Mouse (Mus musculus): Measurements from ENCODE around the gene Cisd3.
"Not testable (repeated sequence)": the region's sequence is repeated elsewhere in the genome, so short reads cannot be mapped to it uniquely, and the experiment has no call there.

The Cisd3 gene

DNA sequence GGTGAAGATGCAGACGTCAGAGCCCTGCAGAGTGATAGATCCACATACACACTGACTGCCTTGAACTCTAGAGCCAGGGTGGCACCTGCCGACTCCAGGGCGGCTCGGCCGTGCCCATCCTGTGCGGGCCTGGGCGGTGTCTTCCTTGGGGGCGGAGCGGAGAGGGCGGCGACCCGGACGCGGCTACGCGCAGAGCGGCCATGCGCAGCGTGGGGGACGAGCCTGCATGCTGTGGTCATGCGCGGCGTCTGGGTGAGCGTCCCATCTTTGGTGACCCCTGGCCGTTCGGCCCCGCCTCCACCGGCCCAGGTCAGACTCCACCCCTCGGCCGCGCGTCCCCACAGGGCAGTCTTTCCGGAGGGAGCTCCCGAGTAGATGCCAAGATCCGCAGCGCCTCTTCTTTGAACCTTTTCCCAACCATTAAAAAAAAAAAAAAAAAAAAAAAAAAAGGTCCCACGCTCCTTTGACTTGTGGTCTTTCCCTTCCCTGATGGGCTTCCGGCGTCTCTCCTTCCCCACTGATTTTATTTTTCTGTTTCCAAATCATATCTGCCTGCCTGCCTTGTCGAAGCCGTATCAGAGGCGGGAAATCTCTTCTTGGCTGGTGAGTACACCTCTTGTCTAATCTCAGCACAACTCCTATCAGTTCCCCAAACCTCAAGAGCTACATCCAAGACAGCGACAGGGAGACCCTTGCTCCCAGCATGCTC lies at the start of gene Cisd3:
Gene Cisd3, plus strand, starts transcription at position 214 of the 709 bp plus-strand sequence.
- in situ Hi-C loops (cut with MboI, MseI): no loop called here

DNA sequence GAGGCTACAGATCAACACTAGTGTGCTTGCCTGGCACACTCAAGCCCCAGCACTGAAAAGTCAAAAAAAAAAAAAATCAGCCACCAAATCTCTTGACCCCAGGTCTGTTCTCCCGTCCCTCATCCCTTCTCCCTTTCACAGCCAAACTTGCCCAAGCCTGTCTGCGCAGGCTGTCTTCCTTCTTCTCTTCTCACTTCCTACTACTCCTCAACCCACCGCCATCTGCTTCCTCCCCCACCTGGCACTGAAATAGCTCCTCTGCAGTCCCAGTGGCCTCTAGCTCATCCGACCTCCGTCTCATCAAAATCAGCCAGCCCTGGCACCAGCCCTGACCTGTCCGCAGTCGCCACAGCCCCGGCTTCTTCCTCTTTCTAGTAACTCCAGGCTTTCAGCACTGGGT lies 44.0 kb upstream of the Cisd3 start:
- in situ Hi-C loops (cut with MboI, MseI): loop anchor here in 1 of 2 experiments (5.0 kb wide), 1 partner anchor 51 kb away; no protein-coding TSS in a partner anchor

DNA sequence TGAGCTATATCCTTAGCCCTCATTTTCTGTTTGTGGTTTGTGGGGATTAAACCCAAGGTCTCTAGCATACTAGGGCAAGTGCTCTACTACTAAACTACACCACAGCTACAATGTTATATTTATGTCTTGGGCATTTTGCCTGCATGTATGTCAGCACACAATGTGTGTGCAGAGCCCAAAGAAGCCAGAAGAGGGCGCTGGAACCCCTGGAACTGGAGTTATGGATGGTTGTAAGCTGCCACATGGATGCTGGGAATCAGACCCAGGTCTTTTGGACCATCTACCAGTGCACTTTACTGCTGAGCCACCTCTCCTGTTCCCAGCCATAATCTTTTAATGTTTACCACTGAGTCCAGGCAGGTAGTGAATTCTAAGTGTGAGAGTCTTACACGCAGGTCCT lies 42.9 kb upstream of the Cisd3 start:
- in situ Hi-C loops (cut with MboI, MseI): loop anchor here in 1 of 2 experiments (5.0 kb wide), 1 partner anchor 50 kb away; no protein-coding TSS in a partner anchor

DNA sequence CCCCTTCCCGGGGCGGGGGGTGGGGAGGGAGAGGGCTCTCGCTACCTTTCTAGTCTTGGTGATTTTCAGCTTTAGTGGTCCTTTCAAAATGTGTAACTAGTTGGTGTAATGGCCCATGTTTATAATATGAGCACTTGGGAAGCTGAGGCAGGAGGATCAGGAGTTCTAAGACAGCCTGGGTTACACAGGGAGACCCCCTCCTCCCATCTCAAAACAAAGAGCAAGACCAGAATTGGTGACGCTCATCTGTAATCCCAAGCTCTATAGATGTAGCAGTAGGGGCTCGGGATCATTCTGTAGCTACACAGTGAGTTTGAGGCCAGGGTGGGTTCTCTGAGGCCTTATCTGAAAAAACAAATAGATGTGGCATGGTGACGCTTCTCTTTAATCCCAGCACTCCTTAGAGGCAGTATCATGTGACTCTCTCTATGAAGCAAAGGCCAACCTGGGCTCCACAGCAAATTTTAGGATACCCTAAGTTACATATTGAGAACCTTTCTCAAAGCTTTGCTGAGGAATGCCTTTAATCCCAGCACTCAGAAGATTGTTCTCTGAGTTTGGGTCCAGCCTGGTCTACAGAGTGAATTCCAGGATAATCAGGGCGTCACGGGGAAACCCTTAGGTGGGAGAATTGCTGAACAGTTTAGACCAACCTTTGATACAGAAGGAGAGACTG lies 42.1 kb upstream of the Cisd3 start:
- in situ Hi-C loops (cut with MboI, MseI): loop anchor here in 1 of 2 experiments (5.0 kb wide), 1 partner anchor 49 kb away; no protein-coding TSS in a partner anchor

DNA sequence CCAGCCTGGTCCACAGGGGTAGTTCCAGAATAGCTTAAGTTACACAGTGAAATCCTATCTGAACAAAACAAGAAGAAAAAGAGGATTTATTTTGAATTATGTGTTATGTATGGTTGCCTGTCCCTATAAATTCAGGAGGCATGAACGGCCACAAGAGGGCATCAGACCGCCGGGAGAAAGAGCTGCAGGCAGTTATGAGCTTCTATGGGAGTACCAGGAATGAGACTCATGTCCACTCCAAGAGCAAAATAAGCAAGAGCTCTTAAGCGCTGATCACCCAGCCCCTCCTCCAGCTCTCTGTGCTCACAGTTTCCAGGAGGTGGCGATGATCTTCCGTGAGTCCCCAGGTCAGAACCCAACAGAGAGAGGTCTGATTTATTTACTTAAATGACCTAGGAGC lies 40.8 kb upstream of the Cisd3 start:
- in situ Hi-C loops (cut with MboI, MseI): loop anchor here in 1 of 2 experiments (5.0 kb wide), 1 partner anchor 47 kb away; no protein-coding TSS in a partner anchor

DNA sequence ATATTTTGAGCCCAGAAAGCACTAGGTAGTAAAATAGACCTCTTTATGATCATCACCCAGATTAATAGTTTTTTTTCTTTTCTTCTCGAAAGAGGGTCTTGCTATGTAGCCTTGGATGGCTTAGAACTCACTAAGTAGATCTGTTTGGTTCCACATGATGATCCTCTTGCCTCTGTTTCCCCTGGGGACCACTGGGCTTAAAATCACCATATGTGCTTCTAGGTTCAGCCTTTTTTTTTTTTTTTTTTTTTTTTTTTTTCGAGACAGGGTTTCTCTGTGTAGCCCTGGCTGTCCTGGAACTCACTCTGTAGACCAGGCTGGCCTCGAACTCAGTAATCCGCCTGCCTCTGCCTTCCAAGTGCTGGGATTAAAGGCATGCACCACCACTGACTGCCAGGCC lies 37.1 kb upstream of the Cisd3 start:
- in situ Hi-C loops (cut with MboI, MseI): not testable (repeated sequence)

DNA sequence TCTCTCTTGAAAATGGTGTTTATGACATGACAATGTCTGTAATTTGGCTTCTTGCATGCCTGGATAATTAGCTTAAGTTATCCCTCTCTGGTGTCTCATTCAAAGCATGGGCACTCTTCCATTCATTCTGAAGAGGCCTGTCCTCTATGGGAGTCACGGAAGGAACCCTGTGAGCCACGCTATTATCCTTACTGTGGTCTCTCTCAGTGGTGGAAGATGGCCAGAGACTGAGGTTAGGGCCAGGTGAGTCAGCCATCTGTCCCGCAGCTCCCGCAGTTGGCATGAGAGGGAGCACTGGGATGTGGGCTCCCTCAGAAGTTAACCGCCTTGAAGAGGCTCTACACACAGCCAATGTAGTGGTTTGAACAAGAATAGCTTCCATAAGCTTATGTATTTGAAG lies 35.3 kb upstream of the Cisd3 start:
- in situ Hi-C loops (cut with MboI, MseI): loop anchor here in 1 of 2 experiments (5.0 kb wide), 1 partner anchor 42 kb away; no protein-coding TSS in a partner anchor

DNA sequence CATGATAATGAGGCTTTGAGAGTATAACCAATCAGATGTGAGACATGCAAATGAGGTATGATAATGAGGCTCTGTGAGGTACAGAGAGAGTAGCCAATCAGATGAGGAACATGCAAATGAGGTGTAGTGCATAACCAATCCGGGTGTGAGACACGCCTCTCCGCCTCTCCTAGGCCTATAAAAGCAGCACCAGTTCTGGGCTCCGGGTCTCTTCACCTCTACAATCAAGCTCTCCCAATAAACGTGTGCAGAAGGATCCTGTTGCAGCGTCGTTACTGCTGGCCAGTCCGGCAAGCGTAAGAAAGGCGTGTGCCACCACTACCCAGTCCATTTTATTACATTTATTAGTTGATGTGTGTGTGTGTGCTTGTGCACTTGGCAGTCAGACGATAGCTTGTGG lies 32.2 kb upstream of the Cisd3 start:
- in situ Hi-C loops (cut with MboI, MseI): loop anchor here in 1 of 2 experiments (5.0 kb wide), 1 partner anchor 39 kb away; no protein-coding TSS in a partner anchor

DNA sequence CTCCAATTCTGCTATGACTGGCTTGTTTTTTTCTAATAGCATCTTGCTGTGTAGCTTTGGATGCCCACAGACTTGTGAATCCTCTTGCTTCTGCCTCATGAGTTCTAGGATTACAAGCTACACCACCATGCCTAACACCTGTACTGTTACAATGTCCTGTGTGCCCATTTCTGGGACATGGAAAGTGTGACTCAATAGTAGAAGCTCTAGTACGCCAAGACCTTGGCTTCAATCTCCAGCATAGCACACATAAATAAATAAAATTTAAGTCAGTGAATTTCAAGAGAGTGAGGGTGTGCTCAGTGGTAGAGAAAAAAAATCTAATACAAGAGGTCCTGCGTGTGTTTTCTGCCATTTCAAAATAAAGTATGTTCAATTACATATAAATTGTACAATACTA lies 31.4 kb upstream of the Cisd3 start:
- in situ Hi-C loops (cut with MboI, MseI): loop anchor here in 1 of 2 experiments (5.0 kb wide), 1 partner anchor 38 kb away; no protein-coding TSS in a partner anchor

DNA sequence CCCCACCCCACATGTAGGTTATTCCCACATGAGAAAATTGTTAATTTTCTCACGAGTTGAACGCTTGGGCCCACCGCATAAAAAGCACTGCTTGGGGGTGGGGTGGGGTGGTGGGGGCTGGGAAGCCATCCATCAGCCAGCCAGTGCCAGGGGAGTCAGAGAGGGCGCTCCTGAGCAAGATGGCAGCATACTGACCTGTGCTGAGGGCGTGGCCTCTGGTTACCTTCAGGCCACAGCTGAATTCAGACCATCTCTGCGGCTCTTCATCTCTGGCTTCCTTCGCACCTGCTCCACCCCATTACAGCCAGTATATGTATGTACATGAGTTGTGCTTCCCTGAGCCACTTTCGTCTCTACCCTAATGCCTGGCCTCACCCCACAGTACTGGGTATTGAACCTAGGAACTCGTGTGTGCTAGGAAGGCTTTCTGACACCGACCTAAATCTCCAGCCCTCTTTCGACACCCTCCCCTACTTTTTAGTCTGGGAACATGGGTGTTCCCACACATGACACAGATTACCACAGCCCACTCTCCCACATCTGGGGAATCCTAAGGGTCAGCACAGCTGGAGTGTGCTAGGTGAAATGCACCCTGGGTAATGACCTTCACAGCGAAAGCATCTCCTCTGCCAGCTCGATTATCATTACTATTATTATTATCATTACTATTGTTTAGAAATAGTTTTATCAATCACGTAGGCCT lies 29.2 kb upstream of the Cisd3 start:
- in situ Hi-C loops (cut with MboI, MseI): no loop called here

DNA sequence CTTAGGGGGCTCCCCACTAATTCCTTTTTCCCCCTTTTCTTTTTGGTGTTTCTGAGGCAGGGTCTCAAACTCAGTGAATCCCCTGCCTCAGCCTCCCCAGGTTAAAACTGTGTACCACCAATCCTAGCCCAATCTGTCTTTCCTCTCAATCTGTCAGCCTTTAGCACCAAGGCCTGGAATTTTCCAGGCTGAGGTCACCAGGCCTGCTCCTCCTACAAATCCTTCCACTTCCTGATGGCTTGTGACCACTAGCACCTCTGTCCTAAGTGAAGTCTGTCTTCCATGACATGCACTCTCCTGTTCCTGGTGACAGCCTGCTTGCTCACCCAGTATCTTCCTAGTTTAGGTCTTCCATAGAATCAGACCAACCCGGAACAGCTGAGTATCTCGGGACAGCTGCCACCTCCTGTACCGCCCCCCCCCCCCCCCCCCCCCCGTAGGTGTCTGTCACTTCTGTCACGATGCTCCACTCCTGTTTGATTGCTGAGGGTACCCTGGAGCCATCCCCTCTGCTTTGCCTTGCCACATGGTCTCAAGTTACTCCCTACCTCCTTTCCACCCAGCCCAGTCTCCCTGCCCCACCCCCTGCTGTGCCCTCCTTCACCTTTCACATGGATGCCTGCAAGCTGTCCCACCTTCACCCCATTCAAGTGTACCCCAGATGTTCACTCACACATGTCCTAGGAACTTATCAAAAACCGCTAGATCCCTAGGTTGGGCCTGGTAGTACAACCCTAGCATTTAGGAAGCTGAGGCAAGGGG lies 28.3 kb upstream of the Cisd3 start:
- in situ Hi-C loops (cut with MboI, MseI): no loop called here

DNA sequence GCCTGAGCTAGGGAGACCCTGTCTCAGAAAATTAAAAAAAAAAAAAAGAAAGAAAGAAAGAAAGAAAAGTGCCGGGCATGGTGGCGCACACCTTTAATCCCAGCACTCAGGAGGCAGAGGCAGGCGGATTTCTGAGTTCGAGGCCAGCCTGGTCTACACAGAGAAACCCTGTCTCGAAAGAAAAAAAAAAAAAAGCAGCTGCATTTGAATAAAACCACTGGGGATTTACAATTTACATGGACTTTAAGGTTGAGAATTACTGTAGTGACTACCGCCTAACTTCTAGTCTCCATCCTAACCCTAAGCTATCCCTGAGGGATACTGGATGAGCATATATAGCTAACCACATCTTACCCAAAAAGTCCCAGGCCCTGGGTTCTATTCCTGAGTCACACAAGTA lies 27.7 kb upstream of the Cisd3 start:
- in situ Hi-C loops (cut with MboI, MseI): not testable (repeated sequence)

DNA sequence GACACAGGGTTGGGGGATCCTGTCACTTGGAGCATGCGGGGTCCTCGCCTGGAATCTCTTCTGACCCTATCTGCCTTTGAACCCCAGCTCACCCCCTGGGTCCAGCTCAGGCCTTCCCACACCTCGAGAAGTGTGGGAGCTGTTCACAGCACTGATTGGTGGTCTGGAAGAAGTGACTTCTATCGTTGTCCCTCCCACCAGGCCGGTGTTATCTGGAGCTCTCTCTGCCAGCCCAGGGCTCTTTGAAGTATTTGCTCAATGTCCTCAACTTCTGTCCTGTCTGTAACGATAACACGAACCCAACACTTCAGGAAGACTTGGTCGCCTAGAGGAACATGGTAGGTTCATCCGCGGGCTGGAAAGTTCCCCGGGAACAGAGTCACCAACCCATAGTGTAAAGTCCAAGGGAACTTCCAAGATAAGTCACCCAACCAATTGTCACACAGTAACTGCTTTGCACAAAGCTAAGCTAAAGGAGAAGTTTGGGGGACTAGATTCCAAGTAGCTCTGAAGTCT lies 26.8 kb upstream of the Cisd3 start:
- in situ Hi-C loops (cut with MboI, MseI): no loop called here

DNA sequence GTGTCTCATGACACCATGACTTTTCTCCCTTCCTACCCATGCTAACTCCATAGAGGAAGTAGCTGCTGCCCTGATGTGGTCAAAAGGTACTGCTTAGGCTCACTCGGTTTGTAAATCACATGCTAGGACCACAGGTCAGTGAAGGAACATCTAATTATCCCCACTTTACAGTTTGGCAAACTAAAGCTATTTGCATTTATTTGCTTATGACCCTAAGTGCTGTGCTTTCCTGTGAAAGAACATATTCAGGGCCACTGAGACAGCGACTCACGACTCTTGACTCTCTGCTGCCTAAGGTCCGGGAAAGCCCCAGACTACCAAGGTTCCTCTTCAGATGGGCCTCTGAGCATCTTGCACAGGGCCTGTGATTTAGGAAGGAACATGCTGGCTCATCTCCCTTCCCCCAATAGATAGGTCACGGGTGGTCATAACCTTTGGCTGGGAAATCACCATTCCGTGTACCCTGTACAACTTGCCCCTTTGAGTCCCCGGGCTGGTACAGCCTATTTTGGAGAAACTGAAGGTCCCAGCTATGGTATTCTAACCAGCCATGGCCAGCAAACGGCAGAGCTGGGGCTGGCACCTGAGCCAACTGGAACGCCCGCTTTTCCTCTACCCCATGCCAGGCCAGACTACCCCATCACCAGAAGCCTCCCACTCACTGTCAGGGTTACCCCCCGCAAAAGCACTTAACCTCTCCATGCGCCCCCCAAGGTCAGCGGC lies 26.2 kb upstream of the Cisd3 start:
- in situ Hi-C loops (cut with MboI, MseI): no loop called here

DNA sequence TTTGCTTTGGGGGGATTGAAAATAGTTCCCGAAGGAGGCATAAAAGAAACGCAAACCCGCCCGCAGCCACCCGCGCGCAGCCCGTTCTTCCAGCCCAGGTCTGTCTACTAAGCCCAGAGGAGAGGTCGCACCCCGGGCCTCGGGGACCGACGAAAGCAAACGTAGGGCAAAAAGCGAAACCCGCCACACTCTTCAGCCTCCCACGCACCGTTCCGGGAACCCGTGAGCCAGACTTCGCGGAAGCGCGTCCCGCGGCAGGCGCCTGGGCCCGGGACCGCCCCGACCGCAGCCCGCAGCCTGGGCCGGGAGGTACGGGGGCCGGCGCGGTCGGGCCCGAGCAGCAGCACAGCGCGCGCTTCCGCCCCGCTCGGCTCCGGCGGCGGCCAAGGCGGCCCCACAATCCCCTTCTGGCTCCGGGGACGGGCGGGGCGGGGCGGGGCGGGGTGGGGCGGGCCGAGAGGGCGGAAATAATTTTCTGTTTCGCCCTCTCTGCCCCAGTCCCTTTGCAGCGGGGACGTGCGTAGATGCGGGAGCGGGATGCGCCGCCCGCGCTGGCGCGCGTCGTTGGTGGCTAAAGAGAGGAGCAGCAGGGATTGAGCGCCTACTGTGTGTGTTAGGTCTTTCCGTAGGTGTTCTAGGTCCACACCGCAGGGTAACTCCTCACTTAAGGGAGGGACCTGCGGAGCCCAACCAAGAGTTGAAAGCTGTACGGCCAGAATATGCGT lies 25.5 kb upstream of the Cisd3 start:
- in situ Hi-C loops (cut with MboI, MseI): no loop called here

DNA sequence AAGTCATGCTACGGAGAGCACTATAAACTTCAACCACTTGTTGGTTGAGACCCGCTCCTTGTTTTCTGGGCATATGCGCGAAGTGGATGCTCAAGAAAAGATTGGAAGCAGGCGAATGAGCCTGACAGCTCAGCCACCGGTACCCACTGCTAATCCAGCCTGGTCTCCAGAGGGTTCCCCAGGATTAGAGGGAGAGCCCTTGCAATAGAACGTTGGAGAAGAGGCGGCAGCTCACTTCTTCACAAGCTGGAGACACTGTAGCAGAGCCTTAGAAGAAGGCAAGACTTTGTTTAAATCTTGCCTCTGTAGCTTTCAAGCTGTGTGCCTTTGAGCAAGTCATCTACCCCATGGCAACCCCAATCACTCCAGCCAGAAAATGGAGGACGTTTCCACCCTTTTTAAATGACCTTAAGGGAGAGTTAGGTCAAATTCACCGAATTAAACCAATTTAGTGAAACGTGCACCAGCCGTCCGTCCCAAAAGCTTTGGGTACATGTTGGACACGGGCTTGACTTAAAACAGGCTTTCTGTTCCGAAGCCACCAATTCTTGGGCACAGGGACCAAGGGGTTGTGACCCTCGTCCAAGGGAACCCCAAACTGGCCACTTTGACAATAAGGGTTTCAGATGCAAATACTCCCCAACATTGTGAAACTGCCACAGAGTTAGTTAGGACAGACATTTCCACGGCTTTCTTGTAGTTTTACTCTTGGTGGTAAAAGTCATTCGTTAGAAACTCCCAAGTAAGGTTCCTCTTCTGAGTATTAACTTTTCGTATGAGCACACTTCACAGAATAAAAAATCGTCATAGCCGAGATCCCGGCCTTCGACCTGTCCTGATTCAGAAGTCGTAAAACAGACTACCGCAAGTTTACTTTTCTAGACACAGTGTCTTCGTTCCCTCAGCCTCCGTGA lies 24.6 kb upstream of the Cisd3 start:
- in situ Hi-C loops (cut with MboI, MseI): no loop called here

DNA sequence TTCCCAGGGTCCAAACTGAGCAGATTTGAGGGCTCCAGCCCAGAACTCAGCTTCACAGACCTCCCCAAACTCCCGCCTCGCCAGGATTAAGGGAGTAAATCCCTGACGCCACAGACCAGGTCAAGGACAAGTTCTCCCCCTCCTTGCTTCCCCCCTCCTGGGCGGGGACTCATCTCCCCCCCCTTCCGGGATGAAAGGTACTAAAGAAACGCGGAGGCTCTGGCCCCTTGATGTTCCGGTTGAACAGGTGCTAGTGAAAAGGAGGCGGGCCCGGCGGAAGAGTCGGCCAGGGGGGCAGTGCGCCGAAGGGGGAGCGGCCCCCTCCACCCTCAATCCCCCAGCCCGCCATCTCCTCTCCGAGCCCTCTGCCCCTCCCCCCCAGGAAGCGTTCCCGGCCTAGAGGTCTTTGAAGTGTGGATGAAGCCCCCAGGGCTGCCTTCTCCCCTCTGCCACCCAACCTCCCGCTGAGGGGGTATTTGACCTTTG lies 23.9 kb upstream of the Cisd3 start:
- in situ Hi-C loops (cut with MboI, MseI): no loop called here

DNA sequence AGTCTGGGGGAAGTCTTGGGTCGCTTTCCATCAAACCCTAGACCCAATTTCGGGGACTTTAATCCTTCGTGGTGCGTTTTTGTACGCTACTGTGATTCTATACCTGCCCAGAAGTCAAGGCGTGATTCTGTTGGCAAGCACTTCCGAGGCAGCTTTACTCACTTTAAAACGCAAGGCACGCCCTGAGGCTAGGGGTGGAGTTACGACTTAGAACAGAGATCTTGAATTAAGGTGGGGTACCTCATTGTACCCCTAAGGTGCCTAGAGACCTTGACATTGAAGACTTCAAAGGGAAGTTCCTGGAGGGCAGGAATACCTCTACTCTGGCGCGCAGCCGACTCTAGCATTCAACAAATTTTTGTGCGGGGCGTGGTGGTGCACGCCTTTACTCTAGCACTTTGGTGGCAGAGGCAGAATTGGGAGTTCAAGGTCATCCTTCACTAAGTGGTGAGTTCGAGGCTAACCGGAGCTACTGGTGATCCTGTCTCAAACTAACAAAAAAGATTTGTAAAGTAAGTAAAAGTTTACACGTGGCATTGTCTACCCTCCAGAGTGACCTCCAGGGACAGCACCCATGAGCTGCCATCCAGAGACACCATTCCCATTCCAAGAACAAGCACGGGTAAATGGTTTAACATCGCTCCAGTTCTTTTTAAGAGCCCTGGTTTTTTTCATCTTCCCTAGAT lies 23.3 kb upstream of the Cisd3 start:
- in situ Hi-C loops (cut with MboI, MseI): no loop called here

Measured in T-helper 17 cell (primary cell).